Mouse (Mus musculus): Measurements from ENCODE around the gene Gatad2b.
"Not testable (repeated sequence)": the region's sequence is repeated elsewhere in the genome, so short reads cannot be mapped to it uniquely, and the experiment has no call there.

Gene Gatad2b

DNA sequence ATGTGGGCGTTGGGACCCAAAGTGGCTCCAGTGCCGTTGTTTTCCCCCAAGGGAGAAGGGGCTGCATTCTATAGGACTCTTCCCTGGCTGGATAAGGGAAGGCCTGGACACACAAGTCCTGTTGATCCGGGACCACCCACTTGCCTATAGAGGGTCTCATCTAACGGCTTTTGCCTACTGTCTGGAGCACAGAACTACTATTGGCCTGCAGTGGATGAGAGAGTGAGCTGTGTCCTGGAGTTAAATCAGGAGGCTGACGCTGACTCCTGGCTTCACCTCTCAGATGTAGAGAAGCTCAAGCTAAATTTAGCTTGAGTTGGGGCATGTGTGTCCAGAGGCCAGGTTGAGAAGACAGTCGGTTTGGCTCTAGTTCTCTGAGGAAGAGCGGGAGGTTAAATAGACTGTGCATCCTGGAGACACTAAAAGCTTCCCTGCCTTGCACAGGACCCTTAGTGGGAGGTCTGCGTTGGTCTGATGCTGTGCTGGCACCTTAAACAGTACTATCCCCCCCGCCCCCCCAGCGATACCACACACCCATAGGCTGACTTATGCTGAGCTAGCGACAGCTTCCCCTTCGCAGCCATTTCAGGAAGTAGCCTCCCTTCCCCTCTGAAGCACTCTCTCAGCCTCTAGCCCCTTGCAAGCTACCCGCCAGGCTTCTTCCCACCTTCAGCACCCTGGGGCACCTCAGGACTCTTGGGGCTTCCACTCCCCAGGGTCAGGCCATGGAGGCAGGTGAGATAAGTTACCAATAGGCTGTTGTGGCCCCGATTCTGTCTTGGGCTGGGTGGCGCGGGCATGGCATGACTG, 26.8 kb upstream of the Gatad2b start:
- peak in 1 of 2 experiments; percentile 67 for DNase-seq

DNA sequence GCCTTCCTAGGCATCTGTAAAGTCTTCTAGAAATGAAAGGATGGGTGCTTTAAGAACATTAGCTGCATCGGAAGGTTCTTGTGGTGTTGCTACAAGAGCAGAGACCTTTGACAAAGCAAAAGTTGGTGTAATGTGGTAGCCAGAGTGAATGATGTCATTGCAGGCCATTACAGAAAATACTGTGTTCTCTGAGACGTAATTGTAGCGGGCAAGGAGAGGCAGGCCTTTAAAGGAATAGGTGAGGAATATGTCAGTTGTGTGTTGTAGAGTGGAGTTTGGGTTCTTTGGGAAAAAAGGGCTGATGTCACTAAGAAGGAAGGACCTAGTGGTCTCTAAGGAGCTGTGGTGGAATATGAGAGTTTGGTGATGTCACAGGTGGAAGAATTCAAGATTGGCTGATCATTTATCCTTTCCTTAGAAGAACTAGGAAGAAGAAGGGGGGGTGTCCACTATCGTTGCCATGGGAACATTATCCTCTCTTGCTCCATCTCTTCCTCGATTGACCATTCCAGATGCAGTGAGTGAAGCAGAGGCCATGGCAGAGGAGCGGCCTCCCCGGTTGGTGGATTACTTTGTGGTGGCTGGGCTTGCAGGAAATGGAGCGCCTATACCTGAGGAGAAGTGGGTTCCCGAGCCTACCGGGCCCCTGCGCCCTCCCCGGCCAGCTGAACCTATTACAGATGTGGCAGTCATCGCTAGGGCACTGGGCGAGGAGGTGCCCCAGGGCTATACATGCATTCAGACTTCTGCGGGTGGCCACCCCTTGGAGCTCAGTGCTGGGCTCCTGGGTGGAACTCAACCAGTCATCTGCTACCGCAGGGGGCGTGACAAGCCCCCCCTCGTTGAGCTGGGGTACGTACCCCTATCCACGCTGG, 25.8 kb upstream of the Gatad2b start:
- DNase-seq: no peak

DNA sequence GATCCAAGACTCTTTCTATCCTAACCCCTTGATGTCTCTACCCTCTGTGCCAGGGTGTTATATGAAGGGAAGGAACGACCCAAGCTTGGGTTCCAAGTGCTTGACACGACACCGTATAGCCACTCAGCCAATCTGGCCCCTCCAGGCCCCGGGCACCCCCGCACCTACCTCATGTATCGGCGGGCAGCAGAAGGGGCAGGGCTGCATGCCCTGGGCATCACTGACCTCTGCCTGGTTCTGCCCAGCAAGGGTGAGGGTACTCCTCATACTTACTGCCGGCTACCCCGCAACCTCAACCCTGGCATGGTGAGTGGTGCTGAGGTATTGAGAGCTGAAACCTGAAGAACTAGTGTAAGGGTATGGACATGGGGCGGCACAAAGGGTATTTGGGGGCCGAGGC, 24.8 kb upstream of the Gatad2b start:
- no peak for DNase-seq

DNA sequence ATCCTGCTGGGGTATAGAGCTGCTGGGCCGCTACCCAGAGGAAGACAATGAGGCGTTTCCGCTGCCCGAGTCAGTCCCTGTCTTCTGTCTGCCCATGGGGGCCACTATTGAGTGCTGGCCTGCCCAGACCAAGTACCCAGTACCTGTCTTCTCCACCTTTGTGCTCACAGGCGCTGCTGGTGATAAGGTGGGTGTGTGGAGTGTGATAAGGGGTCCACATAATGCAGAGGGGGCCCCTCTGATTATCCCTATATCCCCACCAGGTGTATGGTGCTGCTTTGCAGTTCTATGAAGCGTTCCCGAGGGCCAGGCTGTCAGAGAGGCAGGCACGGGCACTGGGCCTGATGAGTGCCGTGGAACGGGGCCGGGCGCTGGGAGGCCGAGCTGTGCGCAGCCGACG, 24.0 kb upstream of the Gatad2b start:
- DNase-seq: no peak

DNA sequence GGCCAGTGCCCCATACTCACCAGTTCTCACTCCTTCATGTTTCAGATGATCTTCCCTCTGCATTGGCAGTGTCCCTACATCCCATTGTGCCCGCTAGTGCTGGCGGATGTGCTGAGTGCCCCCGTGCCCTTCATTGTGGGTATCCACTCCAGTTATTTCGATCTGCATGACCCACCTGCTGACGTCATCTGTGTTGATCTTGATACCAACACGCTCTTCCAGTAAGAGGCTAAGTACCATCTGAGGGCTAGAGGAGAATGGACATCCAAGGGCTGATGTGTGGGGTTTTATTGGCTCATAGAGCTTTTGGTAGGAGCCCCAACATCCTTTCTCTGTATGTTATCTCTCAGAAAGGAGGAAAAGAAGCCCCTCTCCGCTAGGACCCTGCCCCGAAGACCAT, 22.2 kb upstream of the Gatad2b start:
- DNase-seq: no peak

DNA sequence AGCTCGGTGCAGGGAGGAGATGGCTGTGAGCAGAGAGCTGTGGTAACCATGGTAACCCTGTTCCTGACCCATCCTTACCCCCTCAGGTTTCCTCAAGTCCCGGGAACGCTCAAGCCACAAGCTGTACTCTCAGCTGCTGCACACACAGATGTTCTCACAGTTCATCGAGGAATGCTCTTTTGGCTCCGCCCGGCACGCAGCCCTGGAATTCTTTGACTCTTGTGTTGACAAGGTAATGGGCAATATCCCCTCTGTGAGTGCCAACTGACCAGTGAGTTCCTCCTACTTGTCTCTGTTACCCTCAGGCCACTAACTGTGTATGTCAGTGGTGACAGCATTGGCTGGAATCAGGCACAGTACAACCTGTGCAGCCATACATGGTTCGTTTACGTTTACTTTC, 20.8 kb upstream of the Gatad2b start:
- no peak for DNase-seq

DNA sequence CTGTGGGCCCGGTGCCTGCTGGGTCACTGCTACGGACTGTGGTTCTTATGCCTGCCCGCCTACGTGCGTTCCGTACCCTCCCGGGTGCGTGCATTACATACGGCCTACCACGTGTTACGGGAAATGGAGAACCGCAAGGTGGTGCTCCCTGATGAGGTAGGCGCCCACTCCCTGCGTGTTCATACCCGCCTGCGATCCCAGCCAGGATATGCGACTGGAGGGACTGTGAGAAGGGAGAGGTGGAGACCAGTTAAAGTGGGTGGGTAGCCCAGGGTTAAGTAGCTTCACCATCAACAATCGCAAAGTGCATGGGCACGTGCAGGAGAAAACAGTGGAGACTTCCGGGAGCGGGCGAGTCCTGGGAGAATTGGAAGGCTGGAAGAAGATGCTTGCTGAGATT, 19.1 kb upstream of the Gatad2b start:
- DNase-seq: no peak

DNA sequence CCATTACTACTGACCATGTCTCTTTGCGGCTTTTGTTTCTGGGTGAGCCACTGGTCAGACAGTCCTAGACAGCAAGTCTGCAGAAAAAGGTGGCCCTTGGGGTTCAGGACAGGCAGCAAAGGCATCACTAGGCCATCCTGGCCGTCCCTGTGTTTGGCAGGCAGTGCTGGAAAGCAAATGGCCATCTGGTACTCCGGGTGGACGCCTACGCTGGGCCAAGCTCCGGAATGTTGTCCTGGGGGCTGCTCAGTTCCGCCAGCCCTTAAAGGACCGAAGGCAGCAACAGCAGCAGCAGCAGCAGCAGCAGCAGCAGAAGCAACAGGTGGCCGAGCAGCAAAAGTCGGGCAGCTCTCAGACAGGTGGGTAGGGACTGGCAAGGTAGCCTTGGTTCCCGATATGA, 17.7 kb upstream of the Gatad2b start:
- peak; percentile 79 to 88 for DNase-seq

DNA sequence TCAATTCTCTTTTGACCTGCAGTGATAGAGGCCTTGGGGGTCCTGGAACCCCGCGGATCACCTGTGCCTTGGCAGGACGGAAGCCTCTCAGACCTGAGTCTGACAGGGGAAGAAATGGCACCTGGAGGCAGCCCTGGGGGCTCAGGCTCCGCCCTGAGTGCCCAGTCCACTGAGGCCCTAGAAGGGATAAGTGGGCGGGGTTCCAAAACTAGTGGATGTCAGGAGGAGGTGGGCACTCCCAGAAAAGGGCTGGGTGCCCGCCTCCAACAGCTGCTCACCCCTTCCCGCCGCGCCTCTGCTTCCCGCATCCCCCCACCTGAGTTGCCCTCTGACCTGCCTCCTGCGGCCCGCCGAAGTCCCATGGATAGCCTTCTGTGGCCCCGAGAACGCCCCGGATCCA, 16.1 kb upstream of the Gatad2b start:
- DNase-seq: peak; percentile 39 to 52

DNA sequence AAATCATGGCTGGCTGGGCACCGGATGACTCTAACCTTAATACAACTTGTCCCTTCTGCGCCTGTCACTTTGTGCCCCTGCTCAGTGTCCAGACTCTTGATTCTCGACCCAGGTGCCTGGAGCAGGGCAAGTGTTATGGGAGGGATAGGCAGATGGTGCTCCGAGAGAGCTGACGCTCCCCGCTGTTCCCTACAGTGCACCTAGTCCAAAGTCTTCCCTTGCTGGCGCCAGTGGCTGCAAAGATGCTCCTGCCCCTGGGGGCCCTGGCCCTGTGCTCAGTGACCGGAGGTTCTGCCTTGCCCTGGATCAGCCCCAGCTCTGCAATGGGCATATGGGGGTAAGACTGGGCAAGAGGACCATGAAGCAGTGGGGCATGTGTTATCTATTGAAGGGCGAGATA, 15.2 kb upstream of the Gatad2b start:
- DNase-seq: peak; percentile 79 to 90

DNA sequence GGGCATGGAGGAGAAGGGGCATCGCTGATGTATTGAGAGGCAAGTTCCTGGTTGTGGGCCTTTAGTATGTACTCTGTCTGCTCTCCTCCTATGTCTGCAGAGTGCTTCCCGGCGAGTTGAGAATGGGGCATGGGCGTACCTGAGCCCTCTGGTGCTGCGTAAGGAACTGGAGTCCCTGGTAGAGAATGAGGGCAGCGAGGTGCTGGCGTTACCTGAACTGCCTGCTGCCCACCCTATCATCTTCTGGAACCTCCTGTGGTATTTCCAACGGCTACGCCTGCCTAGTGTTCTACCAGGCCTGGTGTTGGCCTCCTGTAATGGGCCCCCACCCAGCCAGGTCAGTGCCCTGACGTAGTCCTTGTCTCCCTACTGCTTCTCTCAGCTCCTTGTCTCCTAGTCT, 14.8 kb upstream of the Gatad2b start:
- no peak for DNase-seq

DNA sequence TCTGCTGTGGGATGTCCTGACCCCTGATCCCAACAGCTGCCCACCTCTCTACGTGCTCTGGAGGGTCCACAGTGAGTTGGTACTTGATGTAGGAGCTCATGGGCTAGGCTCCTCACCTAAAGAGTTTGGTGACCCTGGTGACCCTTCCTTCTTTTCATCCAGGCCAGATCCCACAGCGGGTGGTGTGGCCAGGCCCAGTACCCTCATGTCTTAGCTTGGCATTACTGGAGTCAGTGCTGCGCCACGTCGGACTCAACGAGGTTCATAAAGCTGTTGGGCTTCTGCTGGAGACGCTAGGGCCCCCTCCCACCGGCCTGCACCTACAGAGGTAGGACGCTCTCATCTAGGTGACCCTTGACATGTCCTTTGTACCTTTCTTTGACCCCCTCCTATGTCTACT, 13.8 kb upstream of the Gatad2b start:
- no peak for DNase-seq

DNA sequence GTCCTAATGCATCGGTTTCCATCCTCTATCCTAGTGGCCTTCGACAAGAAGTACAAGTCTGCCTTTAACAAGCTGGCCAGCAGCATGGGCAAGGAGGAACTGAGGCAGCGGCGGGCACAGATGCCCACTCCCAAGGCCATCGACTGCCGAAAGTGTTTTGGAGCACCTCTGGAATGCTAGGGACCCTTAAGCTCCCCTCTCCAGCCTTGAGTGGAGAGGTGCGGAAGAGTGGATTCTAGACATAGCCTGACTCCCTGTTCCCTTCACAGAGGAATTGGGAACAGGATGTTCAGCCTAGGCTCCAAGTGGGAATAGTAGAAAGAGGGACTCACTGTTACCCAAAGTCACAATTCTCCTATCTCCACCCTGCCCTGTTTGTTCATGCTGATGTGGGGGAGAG, 13.2 kb upstream of the Gatad2b start:
- no peak for DNase-seq

DNA sequence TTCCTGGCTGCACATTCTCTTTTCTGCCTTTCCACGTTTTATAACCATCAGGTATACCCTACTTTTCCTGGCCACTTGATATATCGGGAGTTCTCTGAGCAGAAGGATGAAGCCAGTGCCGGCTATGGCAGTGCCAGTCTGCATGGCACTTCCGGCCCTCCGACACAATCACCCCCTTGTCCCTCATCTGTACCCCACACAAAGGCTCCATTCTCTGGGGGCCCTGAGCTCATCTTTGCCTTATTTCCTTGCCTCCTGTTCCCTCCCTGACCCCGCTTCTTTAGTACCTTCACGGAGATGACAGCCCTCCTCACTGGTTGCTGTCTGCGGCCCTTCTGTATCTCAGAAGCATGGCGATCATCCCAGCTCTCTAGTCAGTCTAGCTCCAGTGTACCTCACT, 12.3 kb upstream of the Gatad2b start:
- DNase-seq: no peak

DNA sequence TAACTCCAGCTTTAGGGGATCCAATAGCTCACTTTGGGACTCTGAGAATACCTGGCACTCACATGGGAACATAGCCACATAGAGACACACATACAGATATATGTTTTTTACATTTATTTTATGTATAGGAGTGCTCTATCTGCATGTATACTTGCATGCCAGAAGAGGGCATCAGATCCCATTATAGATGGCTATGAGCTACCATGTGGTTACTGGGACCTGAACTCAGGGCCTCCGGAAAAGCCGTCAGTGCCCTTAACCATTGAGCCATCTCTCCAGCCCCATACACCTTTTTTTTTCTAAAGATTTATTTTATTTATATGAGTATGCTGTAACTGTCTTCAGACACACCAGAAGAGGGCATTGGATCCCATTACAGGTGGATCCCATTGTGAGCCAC, 8.8 kb upstream of the Gatad2b start:
- DNase-seq: no peak

DNA sequence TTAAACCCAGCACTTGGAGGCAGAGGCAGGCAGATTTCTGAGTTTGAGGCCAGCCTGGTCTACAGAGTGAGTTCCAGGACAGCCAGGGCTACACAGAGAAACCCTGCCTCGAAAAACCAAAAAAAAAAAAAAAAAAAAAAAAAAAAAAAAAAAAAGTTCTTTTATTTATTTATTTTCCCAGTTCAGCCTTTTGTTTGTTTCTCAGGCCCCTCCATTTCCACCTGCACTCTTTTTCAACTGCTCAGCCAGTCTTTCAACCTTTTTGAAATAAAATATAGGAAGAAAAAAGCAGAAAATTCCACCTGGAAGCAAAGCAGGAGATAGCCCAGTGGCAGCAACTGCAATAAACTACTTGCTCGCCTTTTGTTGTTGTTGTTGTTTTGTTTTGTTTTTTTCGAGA, 3.6 kb upstream of the Gatad2b start:
- not testable (repeated sequence) for DNase-seq

DNA sequence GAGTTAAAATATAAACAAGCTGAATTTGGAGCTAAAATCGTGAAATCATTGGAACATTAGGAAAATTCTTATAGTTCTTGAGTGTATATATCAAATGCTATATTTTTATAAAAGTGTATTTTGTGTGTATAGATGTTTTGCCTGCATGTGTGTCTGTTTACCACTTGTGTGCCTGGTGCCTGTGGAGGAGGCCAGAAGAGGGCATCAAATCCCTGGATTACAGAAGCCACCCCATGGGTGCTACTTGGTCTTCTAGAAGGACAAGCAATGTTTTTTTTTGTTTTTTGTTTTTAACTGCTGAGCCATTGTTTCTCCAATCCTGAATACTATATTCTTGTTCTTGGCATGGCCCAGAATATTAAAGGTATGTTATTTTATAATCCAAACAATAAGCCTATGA, 2.4 kb upstream of the Gatad2b start:
- no peak for DNase-seq

DNA sequence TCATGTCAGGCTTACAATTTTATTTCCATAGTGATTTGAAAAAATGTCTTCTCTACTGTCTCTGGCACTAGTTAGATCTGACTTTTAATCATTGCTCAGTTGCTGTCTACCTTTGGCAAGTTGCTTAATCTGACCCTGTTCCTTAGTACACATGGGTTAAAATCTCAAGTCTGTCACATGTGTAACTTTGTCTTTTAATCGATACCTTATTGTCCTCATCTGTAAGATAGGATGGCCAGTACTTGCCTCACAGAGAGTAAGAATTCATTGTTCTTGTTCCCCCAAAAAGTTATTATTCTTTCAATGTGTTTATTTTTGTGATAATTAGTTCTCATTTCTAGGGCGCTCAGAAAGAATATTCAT, 1.0 kb upstream of the Gatad2b start:
- DNase-seq: no peak

DNA sequence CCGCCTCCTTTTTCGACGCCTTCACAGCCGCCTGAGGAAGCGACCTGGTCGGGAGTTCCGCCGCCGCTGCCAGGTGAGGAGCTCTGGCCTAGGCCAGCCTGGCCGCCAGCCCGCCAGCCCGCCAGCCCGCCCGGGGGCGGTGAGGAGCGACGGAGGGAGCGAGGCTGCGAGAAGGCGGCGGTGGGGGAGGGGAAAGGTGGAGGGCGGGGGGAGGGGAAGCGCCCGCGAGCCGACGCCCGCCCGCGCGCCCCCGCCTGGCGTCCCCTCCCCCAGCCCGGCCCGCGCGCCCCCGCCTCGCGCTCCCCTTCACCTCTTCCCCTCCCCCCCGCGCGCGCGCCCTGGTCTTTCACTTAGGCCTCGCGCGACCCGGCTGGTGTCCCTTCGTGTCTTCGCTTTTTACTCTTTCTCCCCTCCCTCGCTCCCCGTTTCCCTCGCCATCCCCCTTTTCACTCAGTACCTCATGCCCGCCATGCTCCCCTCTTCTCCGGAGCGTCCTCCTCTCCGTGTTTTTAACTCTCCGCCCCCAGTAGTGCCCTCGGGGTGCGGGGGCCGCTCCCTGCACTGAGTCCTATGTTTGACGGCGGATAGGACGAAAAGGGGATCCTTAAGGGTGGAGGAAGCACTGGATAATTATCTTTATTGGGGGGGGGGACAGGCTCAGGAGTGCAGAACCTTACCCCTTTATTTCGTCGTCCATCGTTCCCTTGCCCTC, 530 bp downstream of the Gatad2b start:
- DNase-seq: peak; percentile 80 to 93

DNA sequence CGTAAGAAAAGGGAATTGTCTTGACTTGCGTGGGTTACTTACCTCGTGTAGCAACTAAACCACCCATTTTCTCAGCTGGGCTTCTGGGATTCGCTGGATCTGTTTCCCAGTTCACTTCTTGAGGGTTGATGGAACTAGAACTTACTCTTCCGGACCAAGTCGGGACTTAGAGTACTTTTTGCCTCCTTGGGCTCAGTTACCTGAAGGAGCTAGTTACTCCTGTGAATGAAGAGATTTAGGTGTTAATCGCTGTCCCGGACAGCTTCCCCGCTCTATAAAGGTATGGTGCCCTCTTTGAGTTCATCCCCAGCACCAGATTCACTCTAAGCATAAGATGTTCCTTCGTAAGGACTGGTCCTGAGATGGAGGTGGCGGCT, 1.1 kb downstream of the Gatad2b start:
- DNase-seq: no peak

DNA sequence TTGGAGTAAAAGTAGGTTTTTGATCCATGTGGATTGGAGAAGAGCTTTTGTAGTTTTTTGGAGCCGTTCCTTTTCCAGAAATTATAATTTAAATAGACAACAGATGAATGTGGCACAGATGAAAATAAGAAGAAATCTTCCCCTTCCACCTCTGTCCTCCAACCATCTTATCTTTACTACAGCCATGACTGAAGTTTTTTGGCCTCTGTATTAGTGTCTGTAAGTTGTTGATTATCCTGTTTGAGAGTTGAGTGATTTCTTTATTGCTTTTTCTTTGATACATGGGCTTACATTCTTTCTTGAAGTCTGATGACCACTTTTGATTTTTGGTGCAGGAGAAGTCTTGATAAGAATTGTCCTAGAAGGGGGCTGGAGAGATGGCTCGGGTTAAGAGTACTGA, 1.7 kb downstream of the Gatad2b start:
- no peak for DNase-seq

DNA sequence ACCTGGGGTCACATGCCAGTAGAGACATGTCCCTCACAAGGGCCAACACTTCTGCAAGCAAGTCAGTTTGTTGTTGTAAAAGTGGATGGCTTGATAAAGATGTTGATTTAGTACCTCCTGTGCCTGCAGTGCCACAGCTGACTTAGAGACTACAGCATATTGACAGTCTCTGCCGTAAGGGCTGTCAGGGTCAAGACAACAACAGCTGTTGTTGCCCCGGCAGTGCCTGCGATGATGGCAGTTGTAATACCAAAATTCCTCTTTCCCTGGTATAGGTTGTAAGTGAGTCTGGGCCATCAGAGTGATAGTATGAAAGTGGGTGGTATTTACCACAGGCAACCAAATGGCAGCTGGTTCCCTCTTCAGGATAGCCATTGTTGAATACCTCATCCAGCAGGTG, 12.8 kb downstream of the Gatad2b start:
- no peak for DNase-seq

DNA sequence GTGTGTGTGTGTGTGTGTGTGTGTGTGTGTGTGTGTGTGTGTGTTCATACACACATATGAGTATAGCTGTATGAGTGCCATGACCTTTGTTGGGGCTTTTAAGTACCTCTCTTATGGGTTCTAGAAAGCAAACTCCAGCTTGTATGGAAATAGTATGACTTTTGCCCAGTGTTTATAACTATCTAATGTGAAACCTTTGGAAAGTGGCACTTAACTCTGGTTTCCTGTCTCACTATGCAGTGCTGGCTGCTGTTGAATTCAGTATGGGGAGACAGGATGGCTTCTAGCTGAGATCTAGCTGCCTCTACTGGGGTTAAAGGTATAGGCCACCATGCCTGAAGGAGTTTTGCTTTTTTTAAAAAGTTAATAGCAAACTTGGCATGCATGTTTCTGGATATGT, 16.6 kb downstream of the Gatad2b start:
- DNase-seq: no peak

DNA sequence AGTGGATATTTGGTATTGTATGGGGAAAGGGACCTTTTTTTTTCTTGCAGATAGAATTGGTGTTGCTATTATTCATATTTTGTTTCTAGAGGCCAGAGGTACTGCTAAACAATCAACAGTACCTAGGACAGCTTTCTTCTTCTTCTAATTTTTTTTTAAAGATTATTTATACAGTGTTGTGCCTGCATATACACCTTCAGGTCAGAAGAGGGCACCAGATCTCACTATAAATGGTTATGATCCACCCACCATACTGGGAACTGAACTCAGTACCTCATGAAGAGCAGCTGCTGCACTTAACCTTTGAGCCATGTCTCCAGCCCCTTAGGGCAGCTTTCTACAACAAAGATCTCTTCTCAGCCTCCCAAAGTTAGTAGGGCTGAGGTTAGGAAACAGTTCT, 20.4 kb downstream of the Gatad2b start:
- DNase-seq: no peak

Measured in cerebellum, postnatal 14 days (tissue).